Mouse (Mus musculus) small intestine, adult 2 months (tissue): Measurements from ENCODE around the gene Gm20489.

Experiments used
- CTCF ChIP-seq: fragments of 200-500 bp; IDR thresholded peaks from 2 replicates; pipeline ENCODE4 v1.5.1; 2012; ENCODE audit warnings: low read depth, mild to moderate bottlenecking, control low read depth, inconsistent platforms, low read length, moderate library complexity, mixed read lengths; ENCODE audit not compliant: insufficient replicate concordance, insufficient read length; ENCODE audit errors: extremely low read depth
- POLR2A ChIP-seq: fragments of 200-500 bp; IDR thresholded peaks from 2 replicates; pipeline ENCODE4 v1.6.1; 2012; ENCODE audit warnings: low read depth, mild to moderate bottlenecking, control low read depth, inconsistent platforms, low read length, moderate library complexity

- no peak for TF ChIP-seq POLR2A
- TF ChIP-seq CTCF: no peak
These were observed 14.7 kb downstream of the Gm20489 start, which contains the start of gene Foxo4 for GRCm38 (mm10) chrX:101253952-101254729.
